Comparison of ENCODE assay signal across 12 mouse cellular contexts in the genomic region with DNA sequence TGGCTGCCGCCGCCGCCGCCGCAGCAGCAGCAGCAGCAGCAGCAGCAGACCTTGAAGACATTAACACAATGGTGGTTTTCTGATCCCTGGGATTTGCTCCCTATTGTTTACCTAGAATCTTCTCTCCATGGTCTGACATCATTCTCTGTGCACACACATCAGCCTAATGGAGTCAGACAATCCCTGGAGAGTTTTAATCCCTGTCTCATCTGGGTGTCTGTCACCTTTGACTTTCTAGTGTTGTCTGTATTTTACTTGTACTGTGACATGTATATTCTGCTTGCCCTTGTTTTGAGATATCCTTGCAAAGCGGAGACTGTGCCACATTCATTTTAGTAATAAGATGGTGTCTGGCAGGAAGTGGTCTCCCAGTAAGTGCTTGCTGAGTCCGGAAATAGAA. TPM values are rescaled to one million over a fixed set of nuclear protein-coding genes. Genes with fewer than 3 reads are reported as not detected.
DNase-seq lines count a peak whose midpoint lies in the region; ATAC-seq and TF ChIP-seq lines count a peak whose summit lies in the region.
"Had no signal": no experiment of that assay in that cellular context is flagged by ENCODE, and none has a peak within 500 bp of the region (broad histone marks: within the 10 kb centered on the region; RNA-seq: fewer than 3 reads in every experiment).

No protein-coding gene starts in this region.

- no peak for DNase-seq in heart, postnatal 10 days
- peak; percentile 71 for DNase-seq in Patski (ENCODE audit: low read depth, low spot score)
- peak; percentile 24 for DNase-seq in forebrain, embryonic 14.5 days (ENCODE audit: low spot score)
- DNase-seq in adrenal gland, postnatal 4 days (ENCODE audit: low spot score in 2 of 2): no peak
- no peak for DNase-seq in cerebellum, adult 18-20 months
- DNase-seq: adrenal gland, postnatal 10 days; right cerebral cortex, adult 18-20 months; thymus, postnatal 25 days had no signal

- intact Hi-C loops in heart, postnatal 10 days (cut with DNase I): no loop called here

- CTCF ChIA-PET in Patski (lab: Charles Lee): interaction anchor here (0.9 to 1.6 kb wide), 3 partner anchors 12 to 93 kb away, joined by 3 to 6 read pairs (median 3); no protein-coding TSS in a partner anchor

- H3K4me3 ChIP-seq in heart, embryonic 11.5 days (ENCODE audit: low read depth, low read length): no peak overlapping the region
- no peak overlapping the region for H3K4me3 ChIP-seq in forebrain, embryonic 14.5 days (ENCODE audit: low read depth, low read length)
- peak overlapping the region; percentile 21 for H3K4me3 ChIP-seq in midbrain, embryonic 12.5 days

- POLR2A ChIA-PET in Patski (lab: Charles Lee): interaction anchor here (1.0 kb wide), 1 partner anchor 33 kb away, joined by 3 read pairs; no protein-coding TSS in a partner anchor

- ATAC-seq in heart, embryonic 11.5 days (replicated peaks; ENCODE audit: insufficient number of reproducible peaks, low FRiP score, low TSS enrichment): no peak
- ATAC-seq in Patski: peak; percentile 60
- ATAC-seq in forebrain, embryonic 14.5 days: peak; percentile 45; the same call in 1 of the 2 replicates
- peak; percentile 90 for ATAC-seq in midbrain, embryonic 12.5 days (ENCODE audit: low FRiP score, low read depth)
- no peak for ATAC-seq in megakaryocyte, adult 5-6 weeks (ENCODE audit: poor library complexity, severe bottlenecking)

- no peaks in the 10 kb centered on the region for H3K36me3 ChIP-seq in heart, embryonic 11.5 days (ENCODE audit: control insufficient read depth, insufficient read depth, low read length)
- no peaks in the 10 kb centered on the region for H3K36me3 ChIP-seq in forebrain, embryonic 14.5 days (ENCODE audit: control insufficient read depth, insufficient read depth, low read length)
- H3K36me3 ChIP-seq in midbrain, embryonic 12.5 days: no peaks in the 10 kb centered on the region

- no peaks in the 10 kb centered on the region for H3K4me1 ChIP-seq in heart, embryonic 11.5 days (ENCODE audit: control insufficient read depth, insufficient read depth, low read length)
- H3K4me1 ChIP-seq in forebrain, embryonic 14.5 days (ENCODE audit: control insufficient read depth, insufficient read depth, low read length): no peaks in the 10 kb centered on the region
- peaks cover 7% of the 10 kb centered on the region; the same call in 1 of the 2 replicates for H3K4me1 ChIP-seq in midbrain, embryonic 12.5 days

- peak overlapping the region; percentile 34 for H3K4me2 ChIP-seq in heart, embryonic 11.5 days
- peak overlapping the region; percentile 12; the same call in 1 of the 2 replicates for H3K4me2 ChIP-seq in forebrain, embryonic 14.5 days (ENCODE audit: low read length)
- peak overlapping the region; percentile 41 for H3K4me2 ChIP-seq in midbrain, embryonic 12.5 days (replicated peaks)

- in situ Hi-C loops in Patski (cut with MboI; ENCODE audit: low pct_unique_long_range_greater_than_20kb): loop anchor here (5.0 kb wide), 1 partner anchor 537 kb away; no protein-coding TSS in a partner anchor

- H3K27me3 ChIP-seq in heart, embryonic 11.5 days (ENCODE audit: control insufficient read depth, insufficient read depth, low read length): no peaks in the 10 kb centered on the region
- H3K27me3 ChIP-seq in Patski: no peaks in the 10 kb centered on the region
- H3K27me3 ChIP-seq in forebrain, embryonic 14.5 days (replicated peaks; ENCODE audit: control insufficient read depth, insufficient read depth, low read length): no peaks in the 10 kb centered on the region
- no peaks in the 10 kb centered on the region for H3K27me3 ChIP-seq in midbrain, embryonic 12.5 days

- H3K9ac ChIP-seq in heart, embryonic 11.5 days (ENCODE audit: low read depth, low read length): no peak overlapping the region
- H3K9ac ChIP-seq in forebrain, embryonic 14.5 days (ENCODE audit: low read length): no peak overlapping the region; the same call in 1 of the 2 replicates
- peak overlapping the region; percentile 31; the same call in 1 of the 2 replicates for H3K9ac ChIP-seq in midbrain, embryonic 12.5 days (replicated peaks)
- H3K9ac ChIP-seq: liver, embryonic 14.5 days had no signal

- no peak overlapping the region for H3K27ac ChIP-seq in heart, embryonic 11.5 days (ENCODE audit: low read depth, low read length)
- no peak overlapping the region for H3K27ac ChIP-seq in forebrain, embryonic 14.5 days (ENCODE audit: low read depth, low read length)
- H3K27ac ChIP-seq in midbrain, embryonic 12.5 days (replicated peaks): peak overlapping the region; percentile 72
- H3K27ac ChIP-seq: liver, embryonic 14.5 days had no signal

- no peaks in the 10 kb centered on the region for H3K9me3 ChIP-seq in heart, embryonic 11.5 days (replicated peaks; ENCODE audit: control insufficient read depth, low read length)
- H3K9me3 ChIP-seq in forebrain, embryonic 14.5 days (replicated peaks; ENCODE audit: control insufficient read depth, low read length): no peaks in the 10 kb centered on the region
- H3K9me3 ChIP-seq in midbrain, embryonic 12.5 days: no peaks in the 10 kb centered on the region

- 24% methylated on average over 7 of the region's 7 CpGs for WGBS in heart, embryonic 11.5 days (ENCODE audit: insufficient replicate concordance)
- 18% methylated on average over 7 of the region's 7 CpGs for WGBS in forebrain, embryonic 14.5 days
- WGBS in midbrain, embryonic 12.5 days: 6% methylated on average over 7 of the region's 7 CpGs

- no peak for TF ChIP-seq CTCF in Patski (IDR thresholded peaks at IDR 0.05)

RNA-seq across cellular contexts. Expression of gene Commd8, which starts 7.5 kb away (rescaled TPM):
- polyA plus RNA-seq in heart, embryonic 11.5 days (2014; fragmentation: Nextera tagmentation; extraction: Ambion mirVana): 130 and 131 TPM in 2 replicates
- 10 to 100 TPM; 44.1 to 47.4 TPM for total RNA-seq in heart, postnatal 10 days (2021)
- polyA plus RNA-seq in Patski (2021): 100 TPM
- 161 and 178 TPM in 2 replicates for polyA plus RNA-seq in forebrain, embryonic 14.5 days (2014; fragmentation: Nextera tagmentation; extraction: Ambion mirVana)
- polyA plus RNA-seq in midbrain, embryonic 12.5 days (2016; fragmentation: Nextera tagmentation; extraction: Ambion mirVana): 162 and 164 TPM in 2 replicates
- total RNA-seq in megakaryocyte, adult 5-6 weeks (2015): 231 and 298 TPM in 2 replicates
- 142 and 175 TPM in 2 replicates for total RNA-seq in megakaryocyte, adult 5-6 weeks (2017)
- total RNA-seq in adrenal gland, postnatal 4 days (2021): 10 to 100 TPM; 87.8 to 90.7 TPM

Comparison
In these comparisons a context has a peak if more than half of its experiments do, and no peak if none do; other contexts are left out.
1. ATAC-seq: peak in Patski (single experiment), forebrain, embryonic 14.5 days (single experiment) and midbrain, embryonic 12.5 days (single experiment); none in heart, embryonic 11.5 days (single experiment) and megakaryocyte, adult 5-6 weeks (single experiment).
2. DNase-seq: peak in Patski (single experiment) and forebrain, embryonic 14.5 days (single experiment); none in heart, postnatal 10 days (0 of 2), adrenal gland, postnatal 4 days (0 of 2) and cerebellum, adult 18-20 months (0 of 2).
3. Peak in every context shown above with its lines, with median percentiles within 50 percentile points of each other: H3K4me2 ChIP-seq.